Mouse (Mus musculus) bone marrow macrophage, adult 2 months (primary cell): ENCODE data around the gene Cyp2s1. TPM values are rescaled to one million over a fixed set of nuclear protein-coding genes. Genes with fewer than 3 reads are reported as not detected.

ENCODE experiments used
- H3K27ac ChIP-seq: 2 replicates; pipeline ENCODE4 v1.5.1; 2012; ENCODE audit warnings: low read depth, low read length; ENCODE audit not compliant: insufficient read depth
- H3K4me1 ChIP-seq: 2 replicates; pipeline ENCODE4 v1.6.1; 2012; ENCODE audit warnings: low read length; ENCODE audit not compliant: control insufficient read depth, insufficient read depth
- H3K4me3 ChIP-seq: 2 replicates; pipeline ENCODE4 v1.5.1; 2012; ENCODE audit warnings: mild to moderate bottlenecking, low read length, moderate library complexity; ENCODE audit not compliant: insufficient read depth
- CTCF ChIP-seq: IDR thresholded peaks from 2 replicates; pipeline ENCODE4 v1.5.1; 2012; ENCODE audit warnings: low read depth, mild to moderate bottlenecking, low read length, moderate library complexity
- POLR2A ChIP-seq: IDR thresholded peaks from 2 replicates; pipeline ENCODE4 v1.6.1; 2012; ENCODE audit warnings: mild to moderate bottlenecking, low read depth, low read length, borderline replicate concordance
- polyA plus RNA-seq: library from polyadenylated mRNA; stranded (reverse); fragments of >200 nt; gene quantifications from 2 replicates; pipeline ENCODE4 v1.2.4, GENCODE M21; 2012; ENCODE audit not compliant: missing spikeins, insufficient read depth, insufficient read length

Gene Cyp2s1
- polyA plus RNA-seq, 1 experiment: 0.34 TPM

DNA sequence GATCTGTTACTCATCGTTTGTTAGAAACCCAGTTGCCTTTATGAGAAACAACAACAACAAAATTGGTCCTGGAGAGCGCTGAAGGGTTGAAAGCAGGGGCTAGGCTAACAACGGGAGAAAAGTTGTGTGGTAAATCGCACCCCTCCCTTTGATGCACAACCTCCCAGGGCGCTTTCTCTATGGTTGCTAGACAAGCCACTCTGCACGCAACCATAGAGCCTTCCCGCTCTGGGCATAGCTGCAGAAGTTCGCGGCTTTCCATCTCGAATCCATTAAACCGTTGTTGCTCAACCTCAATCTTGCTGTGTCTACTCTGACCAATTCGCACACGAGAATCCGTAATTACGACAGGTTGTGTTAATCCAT lies 61.3 kb downstream of the Cyp2s1 start:
- Histone ChIP-seq H3K27ac (peak overlapping the region; percentile 72), H3K4me3 (peak overlapping the region; percentile 51), H3K4me1 (peaks cover 14% of the 10 kb centered on the region)
- TF ChIP-seq CTCF (no peak), POLR2A (no peak)

DNA sequence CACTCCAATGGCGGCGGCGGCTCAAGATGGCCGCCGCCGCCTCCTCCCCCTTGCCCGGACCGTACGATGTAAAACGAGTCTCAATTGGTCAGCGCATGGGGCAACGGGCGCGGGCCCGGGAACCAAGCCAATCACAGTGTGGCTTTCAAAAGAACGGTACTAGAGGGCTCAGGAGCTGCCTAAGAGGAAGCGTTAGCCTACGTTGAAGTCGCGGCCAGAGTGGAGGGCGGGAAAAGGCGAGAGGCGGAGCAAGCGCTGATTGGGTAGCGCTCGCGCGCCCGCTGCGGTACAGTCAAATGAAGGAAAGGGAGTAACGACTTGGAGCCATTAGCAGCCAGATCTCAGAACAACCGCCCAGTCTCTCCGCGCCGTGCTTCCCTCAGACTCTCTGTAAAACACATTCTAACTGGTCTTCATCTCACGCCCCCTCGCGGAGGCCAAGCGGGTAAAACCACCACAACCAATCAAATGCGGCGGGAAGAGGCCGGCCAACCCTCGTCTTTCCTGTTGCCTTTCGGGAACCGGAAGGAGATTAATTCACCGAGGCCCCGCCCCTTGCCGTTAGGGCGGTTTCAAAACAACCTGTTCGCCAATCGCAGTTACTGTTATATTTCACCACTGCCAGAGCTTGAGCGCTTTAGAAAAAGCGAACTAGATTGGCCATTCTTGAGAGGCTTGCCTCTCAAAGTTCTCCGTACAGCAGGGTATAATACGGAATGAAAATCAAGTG lies 61.8 kb downstream of the Cyp2s1 start, which contains the start of gene Hnrnpul1:
TSS of gene Hnrnpul1 (minus strand) at position 20 of the 730 bp plus-strand sequence.
- TF ChIP-seq POLR2A: no peak
- peak; percentile 23; the same call in 1 of the 2 replicates for TF ChIP-seq CTCF
- peak within 1 kb of the TSS; percentile 69 for H3K4me3 ChIP-seq
- H3K27ac ChIP-seq: peak within 1 kb of the TSS; percentile 92
- H3K4me1 ChIP-seq: peaks cover 14% of the 10 kb centered on the region

DNA sequence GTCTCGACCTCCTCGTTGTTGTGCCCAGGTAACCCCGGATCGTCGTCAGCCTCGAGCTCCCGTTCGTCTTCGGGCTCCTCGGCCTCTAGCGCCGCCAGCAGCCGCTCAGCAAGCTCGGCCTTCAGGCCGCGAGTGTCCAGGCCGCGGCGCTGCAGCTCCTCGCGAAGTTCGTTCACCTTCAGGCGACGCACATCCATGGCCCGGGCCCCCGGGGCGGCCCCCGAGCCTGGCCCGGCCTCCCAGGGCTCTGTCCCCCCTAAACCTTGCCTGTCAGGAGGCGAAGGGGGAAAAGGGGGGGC lies 62.3 kb downstream of the Cyp2s1 start:
- TF ChIP-seq POLR2A: no peak
- Histone ChIP-seq H3K4me1 (peaks cover 14% of the 10 kb centered on the region), H3K27ac (peak overlapping the region; percentile 92), H3K4me3 (peak overlapping the region; percentile 69)

DNA sequence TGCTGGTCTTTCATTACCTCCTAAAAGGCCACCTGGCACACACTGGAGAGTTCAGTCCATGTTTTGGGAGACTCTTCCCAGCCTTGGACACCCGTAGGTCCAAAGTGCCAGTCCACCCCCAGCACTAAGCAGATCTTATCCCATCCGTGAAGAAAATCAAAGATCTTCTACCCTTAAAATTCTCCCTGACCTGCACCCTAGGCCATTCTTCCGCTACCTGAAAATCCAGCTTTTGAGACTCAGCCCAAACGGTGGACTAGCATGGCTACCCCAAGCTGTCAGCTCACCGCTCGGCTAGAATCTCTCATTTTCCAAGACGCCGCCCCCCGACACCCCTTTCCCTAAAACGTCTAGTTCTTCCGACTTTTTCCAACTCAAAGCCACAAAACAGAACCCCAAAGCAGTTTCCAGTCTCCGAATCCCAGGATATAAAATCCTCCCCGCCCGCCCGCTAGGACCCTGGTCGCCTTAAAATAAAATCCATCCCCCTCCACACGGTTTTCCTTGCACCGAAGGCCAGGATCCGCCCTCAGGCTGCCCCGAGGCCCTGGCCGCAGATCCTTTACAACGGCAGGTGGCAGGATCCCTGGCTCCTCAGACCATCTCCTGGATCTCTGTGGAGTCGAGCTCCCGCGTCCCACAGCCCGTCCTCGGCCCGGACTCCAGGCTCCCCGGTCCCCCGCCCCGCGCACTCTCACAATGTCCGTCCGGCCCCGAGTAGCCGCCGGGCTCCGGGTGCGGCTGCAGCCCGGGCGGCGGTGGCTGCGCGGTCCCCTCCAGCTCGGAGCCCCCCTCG lies 62.9 kb downstream of the Cyp2s1 start:
- Histone ChIP-seq H3K4me3 (peak overlapping the region; percentile 69), H3K4me1 (peaks cover 14% of the 10 kb centered on the region), H3K27ac (peak overlapping the region; percentile 92)
- TF ChIP-seq POLR2A (no peak), CTCF (0 out of 2 replicates have a peak, but pooled peaks have one; percentile 3)

DNA sequence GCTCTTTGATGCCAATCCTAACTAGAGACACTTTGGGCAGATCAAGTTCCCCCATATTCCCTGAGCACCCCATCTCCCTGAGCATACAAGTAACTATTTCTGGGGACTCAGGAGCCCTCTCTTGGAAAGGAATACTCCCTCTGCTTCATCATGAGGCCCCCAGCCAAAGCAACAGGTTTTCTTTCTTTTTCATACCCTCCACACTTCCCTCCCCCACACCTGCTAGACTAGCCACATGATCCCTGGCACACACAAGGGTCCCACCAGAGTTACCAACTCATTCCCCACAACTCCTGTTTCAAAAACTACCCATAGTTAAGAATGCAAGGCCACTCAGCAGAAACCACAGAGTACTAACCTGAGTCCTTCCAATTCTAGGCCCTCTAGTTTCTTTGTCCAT lies 63.6 kb downstream of the Cyp2s1 start:
- TF ChIP-seq CTCF (no peak), POLR2A (no peak)
- peak overlapping the region; percentile 69 for H3K4me3 ChIP-seq
- peaks cover 14% of the 10 kb centered on the region for H3K4me1 ChIP-seq
- H3K27ac ChIP-seq: no peak overlapping the region

Other genes with a start within 250 kb of the Cyp2s1 start
- not detected in 2 replicates for gene Erich4, start 201.0 kb downstream of the Cyp2s1 start, polyA plus RNA-seq
- 41.2 and 47.8 TPM in 2 replicates for gene Dmac2, start 197.5 kb downstream of the Cyp2s1 start, polyA plus RNA-seq
- gene B3gnt8, start 190.3 kb downstream of the Cyp2s1 start, polyA plus RNA-seq: 59.1 and 61.2 TPM in 2 replicates
- gene Bckdha, start 157.9 kb downstream of the Cyp2s1 start, polyA plus RNA-seq: 56.1 and 59.3 TPM in 2 replicates
- gene Exosc5, start 157.7 kb downstream of the Cyp2s1 start, polyA plus RNA-seq: 22.6 and 30.6 TPM in 2 replicates
- gene Tmem91, start 141.7 kb downstream of the Cyp2s1 start, polyA plus RNA-seq: 0.87 TPM in 1 of 2 replicates, not detected in the other
- gene B9d2, start 136.1 kb downstream of the Cyp2s1 start, polyA plus RNA-seq: 18.3 and 19.2 TPM in 2 replicates
- 287 and 354 TPM in 2 replicates for gene Tgfb1, start 129.9 kb downstream of the Cyp2s1 start, polyA plus RNA-seq
- 40.0 and 44.7 TPM in 2 replicates for gene Ccdc97, start 97.8 kb downstream of the Cyp2s1 start, polyA plus RNA-seq
- gene Hnrnpul1, start 62.2 kb downstream of the Cyp2s1 start, polyA plus RNA-seq: 109 and 123 TPM in 2 replicates
- 55.6 and 63.1 TPM in 2 replicates for gene Axl, start 28.2 kb downstream of the Cyp2s1 start, polyA plus RNA-seq
- gene Cyp2b10, start 80.7 kb upstream of the Cyp2s1 start, polyA plus RNA-seq: not detected in 2 replicates
- gene Cyp2b13, start 244.6 kb upstream of the Cyp2s1 start, polyA plus RNA-seq: not detected in 2 replicates